Mouse (Mus musculus) neural tube, embryonic 14.5 days (tissue): ENCODE data around the gene Ctnna3. TPM values are rescaled to one million over a fixed set of nuclear protein-coding genes. Genes with fewer than 3 reads are reported as not detected.
A peak's percentile ranks its signal among the peaks of the same experiment; 100 is the strongest.

Experiments used
- ATAC-seq: fragments of 200-750 bp; cut with Nextera tagmentation; 2 replicates; pipeline ENCODE4 v1.8.0; 2017; ENCODE audit warnings: low read depth, mild to moderate bottlenecking, moderate TSS enrichment, moderate library complexity
- H3K27ac ChIP-seq: fragments of 300-500 bp; sonication (generic); 2 replicates; pipeline ENCODE4 v1.5.1; 2014; ENCODE audit warnings: low read depth, mild to moderate bottlenecking, control low read depth, low read length, moderate library complexity, mixed read lengths
- H3K27me3 ChIP-seq: fragments of 300-500 bp; sonication (generic); 2 replicates; pipeline ENCODE4 v1.6.1; 2014; ENCODE audit warnings: low read length; ENCODE audit not compliant: control insufficient read depth, insufficient read depth
- H3K36me3 ChIP-seq: fragments of 300-500 bp; sonication (generic); 2 replicates; pipeline ENCODE4 v1.6.1; 2014; ENCODE audit warnings: low read length, mixed read lengths; ENCODE audit not compliant: control insufficient read depth, insufficient read depth
- H3K4me1 ChIP-seq: fragments of 300-500 bp; sonication (generic); 2 replicates; pipeline ENCODE4 v1.6.1; 2014; ENCODE audit warnings: low read length; ENCODE audit not compliant: control insufficient read depth, insufficient read depth
- H3K4me2 ChIP-seq: fragments of 300-500 bp; sonication (generic); 2 replicates; pipeline ENCODE4 v1.6.1; 2014; ENCODE audit warnings: mild to moderate bottlenecking, low read depth, low read length, control low read depth
- H3K4me3 ChIP-seq: fragments of 300-500 bp; sonication (generic); 2 replicates; pipeline ENCODE4 v1.5.1; 2014; ENCODE audit warnings: low read depth, low read length, control low read depth, mixed read lengths
- H3K9ac ChIP-seq: fragments of 300-500 bp; sonication (generic); replicated peaks from 2 replicates; pipeline ENCODE4 v1.6.1; 2014; ENCODE audit warnings: low read depth, mild to moderate bottlenecking, control low read depth, low read length, mixed read lengths
- H3K9me3 ChIP-seq: fragments of 300-500 bp; sonication (generic); 2 replicates; pipeline ENCODE4 v1.6.1; 2016; ENCODE audit warnings: low read length; ENCODE audit not compliant: control insufficient read depth
- WGBS: fragments of 180-500 bp; shearing (Covaris S2); extraction: QIAGEN DNeasy Blood & Tissue Kit; methylation state at CpG from one replicate; pipeline ENCODE4 v1.1.7; 2014; 5-methylcytosine and 5-hydroxymethylcytosine counted together
- polyA plus RNA-seq: library from polyadenylated mRNA; unstranded; fragments of >200 nt; fragmentation: Nextera tagmentation; extraction: Ambion mirVana; gene quantifications from 2 replicates; pipeline ENCODE4 v1.2.1, GENCODE M21; 2014

Gene Ctnna3
- polyA plus RNA-seq, 1 experiment from 2014 or later, result 16.5 TPM

- H3K36me3 ChIP-seq, result no peaks in the 10 kb centered on the region
- H3K4me1 ChIP-seq, result no peaks in the 10 kb centered on the region
- H3K4me3 ChIP-seq, result no peak overlapping the region
- WGBS, result 15% methylated on average over 3 of the region's 3 CpGs
- H3K4me2 ChIP-seq, result no peak overlapping the region
- no peak; the same call in 1 of the 2 replicates for ATAC-seq
- H3K9me3 ChIP-seq, result no peaks in the 10 kb centered on the region
- no peak overlapping the region for H3K27ac ChIP-seq
- H3K27me3 ChIP-seq, result no peaks in the 10 kb centered on the region
- H3K9ac ChIP-seq, result no peak overlapping the region
Measured at GRCm38 (mm10) chr10:63945534-63945933, 515.6 kb downstream of the Ctnna3 start.

GRCm38 (mm10) chr10:63947266-63947665 lies 517.4 kb downstream of the Ctnna3 start:
- H3K9ac ChIP-seq, result no peak overlapping the region
- no peaks in the 10 kb centered on the region for H3K4me1 ChIP-seq
- H3K4me2 ChIP-seq, result no peak overlapping the region
- H3K4me3 ChIP-seq, result no peak overlapping the region
- H3K27me3 ChIP-seq, result no peaks in the 10 kb centered on the region
- 71% methylated on average over 4 of the region's 4 CpGs for WGBS
- no peaks in the 10 kb centered on the region for H3K9me3 ChIP-seq
- no peak for ATAC-seq
- no peaks in the 10 kb centered on the region for H3K36me3 ChIP-seq
- H3K27ac ChIP-seq, result no peak overlapping the region

- no peaks in the 10 kb centered on the region for H3K9me3 ChIP-seq
- 53% methylated on average over 8 of the region's 8 CpGs for WGBS
- no peaks in the 10 kb centered on the region for H3K36me3 ChIP-seq
- no peak for ATAC-seq
- H3K4me1 ChIP-seq, result no peaks in the 10 kb centered on the region
- no peak overlapping the region for H3K4me3 ChIP-seq
- no peak overlapping the region for H3K4me2 ChIP-seq
- no peaks in the 10 kb centered on the region for H3K27me3 ChIP-seq
- H3K9ac ChIP-seq, result no peak overlapping the region
- H3K27ac ChIP-seq, result no peak overlapping the region
Measured at GRCm38 (mm10) chr10:63950867-63951266, 521.0 kb downstream of the Ctnna3 start.

GRCm38 (mm10) chr10:63951481-63951880 lies 521.6 kb downstream of the Ctnna3 start:
- no peak overlapping the region for H3K9ac ChIP-seq
- 84% methylated on average over 1 of the region's 1 CpGs for WGBS
- no peaks in the 10 kb centered on the region for H3K9me3 ChIP-seq
- no peaks in the 10 kb centered on the region for H3K4me1 ChIP-seq
- no peaks in the 10 kb centered on the region for H3K36me3 ChIP-seq
- no peak overlapping the region for H3K4me2 ChIP-seq
- H3K27me3 ChIP-seq, result no peaks in the 10 kb centered on the region
- ATAC-seq, result no peak
- H3K27ac ChIP-seq, result no peak overlapping the region
- H3K4me3 ChIP-seq, result no peak overlapping the region

GRCm38 (mm10) chr10:63954308-63954930 lies 524.5 kb downstream of the Ctnna3 start:
- H3K4me1 ChIP-seq, result no peaks in the 10 kb centered on the region
- no peak overlapping the region for H3K27ac ChIP-seq
- no peak overlapping the region for H3K4me2 ChIP-seq

GRCm38 (mm10) chr10:63972300-63972699 lies 542.4 kb downstream of the Ctnna3 start:
- H3K27me3 ChIP-seq, result no peaks in the 10 kb centered on the region
- no peaks in the 10 kb centered on the region for H3K4me1 ChIP-seq
- H3K9ac ChIP-seq, result no peak overlapping the region
- no peak overlapping the region for H3K4me2 ChIP-seq
- H3K9me3 ChIP-seq, result no peaks in the 10 kb centered on the region
- H3K36me3 ChIP-seq, result no peaks in the 10 kb centered on the region
- 93% methylated on average over 2 of the region's 2 CpGs for WGBS
- ATAC-seq, result no peak
- no peak overlapping the region for H3K4me3 ChIP-seq
- H3K27ac ChIP-seq, result no peak overlapping the region

More at GRCm38 (mm10) chr10:63954308-63954930, 524.5 kb downstream of the Ctnna3 start:
- peak; percentile 58; the same call in 1 of the 2 replicates for ATAC-seq
- Histone ChIP-seq H3K27me3 (no peaks in the 10 kb centered on the region), H3K4me3 (no peak overlapping the region), H3K9ac (no peak overlapping the region), H3K9me3 (no peaks in the 10 kb centered on the region), H3K36me3 (no peaks in the 10 kb centered on the region)
- 19% methylated on average over 6 of the region's 7 CpGs for WGBS

GRCm38 (mm10) chr10:63978101-63978500 lies 548.2 kb downstream of the Ctnna3 start:
- Histone ChIP-seq H3K4me1 (peaks cover 14% of the 10 kb centered on the region; the same call in 1 of the 2 replicates), H3K27me3 (no peaks in the 10 kb centered on the region), H3K9me3 (no peaks in the 10 kb centered on the region), H3K9ac (peak overlapping the region; percentile 25; the same call in 1 of the 2 replicates), H3K4me3 (peak overlapping the region; percentile 25), H3K27ac (peak overlapping the region; percentile 77), H3K4me2 (peak overlapping the region; percentile 50), H3K36me3 (no peaks in the 10 kb centered on the region)
- WGBS, result 12% methylated on average over 11 of the region's 11 CpGs
- ATAC-seq, result peak; percentile 50; the same call in 1 of the 2 replicates

GRCm38 (mm10) chr10:63978535-63978934 lies 548.6 kb downstream of the Ctnna3 start:
- Histone ChIP-seq H3K9ac (no peak overlapping the region), H3K36me3 (no peaks in the 10 kb centered on the region), H3K4me1 (peaks cover 14% of the 10 kb centered on the region; the same call in 1 of the 2 replicates), H3K4me3 (no peak overlapping the region), H3K9me3 (no peaks in the 10 kb centered on the region), H3K4me2 (peak overlapping the region; percentile 50), H3K27me3 (no peaks in the 10 kb centered on the region), H3K27ac (peak overlapping the region; percentile 77)
- ATAC-seq, result peak; percentile 86
- 19% methylated on average over 3 of the region's 3 CpGs for WGBS

- no peak overlapping the region for H3K9ac ChIP-seq
- H3K36me3 ChIP-seq, result no peaks in the 10 kb centered on the region
- peaks cover 14% of the 10 kb centered on the region; the same call in 1 of the 2 replicates for H3K4me1 ChIP-seq
- no peaks in the 10 kb centered on the region for H3K9me3 ChIP-seq
- no peak overlapping the region for H3K4me2 ChIP-seq
- no peak overlapping the region for H3K4me3 ChIP-seq
- peak; percentile 24; the same call in 1 of the 2 replicates for ATAC-seq
- no peaks in the 10 kb centered on the region for H3K27me3 ChIP-seq
- H3K27ac ChIP-seq, result no peak overlapping the region
- 77% methylated on average over 5 of the region's 5 CpGs for WGBS
Measured at GRCm38 (mm10) chr10:63978969-63979368, 549.1 kb downstream of the Ctnna3 start.
